In the genomic region with DNA sequence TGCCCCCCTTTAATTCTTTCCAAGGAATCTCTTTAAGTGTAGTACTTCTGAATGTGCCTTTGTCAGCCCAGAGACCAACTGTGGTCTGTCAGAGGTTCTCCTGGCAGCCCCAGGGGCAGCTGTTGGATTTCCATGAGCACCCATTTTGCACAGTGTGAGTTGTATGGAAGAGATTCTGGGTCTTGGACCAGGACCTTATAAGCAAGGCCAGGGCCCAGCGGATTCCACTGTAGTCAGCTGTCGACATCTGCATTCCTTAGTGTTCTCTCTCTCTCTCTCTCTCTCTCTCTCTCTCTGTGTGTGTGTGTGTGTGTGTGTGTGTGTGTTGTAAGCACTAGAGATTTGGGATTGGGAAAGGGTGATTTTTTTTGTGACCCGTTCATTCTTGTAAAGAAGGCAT, we compare ENCODE assay signal across 20 mouse cellular contexts. TPM values are rescaled to one million over a fixed set of nuclear protein-coding genes. Genes with fewer than 3 reads are reported as not detected.
DNase-seq lines count a peak whose midpoint lies in the region; ATAC-seq and TF ChIP-seq lines count a peak whose summit lies in the region.
"Had no signal": no experiment of that assay in that cellular context is flagged by ENCODE, and none has a peak within 500 bp of the region (broad histone marks: within the 10 kb centered on the region; RNA-seq: fewer than 3 reads in every experiment).

No protein-coding gene starts in this region.

- H3K36me3 ChIP-seq in kidney, adult 2 months (ENCODE audit: control insufficient read depth, insufficient read depth, low read length), result no peaks in the 10 kb centered on the region; the same call in 1 of the 2 replicates
- peaks cover 44% of the 10 kb centered on the region for H3K36me3 ChIP-seq in kidney, embryonic 15.5 days
- peaks cover 20% of the 10 kb centered on the region for H3K36me3 ChIP-seq in limb, embryonic 15.5 days

- TF ChIP-seq POLR2A in kidney, adult 2 months (IDR thresholded peaks at IDR 0.05; ENCODE audit: low read depth, low read length), result no peak

- H3K9me3 ChIP-seq in kidney, embryonic 15.5 days (replicated peaks), result no peaks in the 10 kb centered on the region
- no peaks in the 10 kb centered on the region for H3K9me3 ChIP-seq in limb, embryonic 15.5 days
- H3K9me3 ChIP-seq: forebrain, embryonic 15.5 days; heart, embryonic 15.5 days; hindbrain, embryonic 15.5 days; neural tube, embryonic 15.5 days had no signal

- no peak overlapping the region for H3K9ac ChIP-seq in kidney, embryonic 15.5 days
- no peak overlapping the region for H3K9ac ChIP-seq in limb, embryonic 15.5 days
- H3K9ac ChIP-seq: forebrain, embryonic 15.5 days; heart, embryonic 15.5 days; hindbrain, embryonic 15.5 days; neural tube, embryonic 15.5 days had no signal

- H3K4me1 ChIP-seq in kidney, adult 2 months (ENCODE audit: control insufficient read depth, insufficient read depth, low read length), result no peaks in the 10 kb centered on the region
- H3K4me1 ChIP-seq in kidney, embryonic 15.5 days, result no peaks in the 10 kb centered on the region
- no peaks in the 10 kb centered on the region for H3K4me1 ChIP-seq in limb, embryonic 15.5 days
- H3K4me1 ChIP-seq: forebrain, embryonic 15.5 days; heart, embryonic 15.5 days; hindbrain, embryonic 15.5 days; neural tube, embryonic 15.5 days had no signal

- DNase-seq in gastrocnemius, postnatal 10 days, result peak; percentile 26
- DNase-seq in gastrocnemius, postnatal 25 days, result no peak
- DNase-seq in kidney, adult 2 months, result peak; percentile 30
- DNase-seq in lung, postnatal 25 days (ENCODE audit: low spot score), result peak; percentile 47
- no peak for DNase-seq in testis, postnatal 10 days (ENCODE audit: low spot score)
- DNase-seq: adrenal gland, adult 8-10 months; cerebellum, postnatal 25 days; layer of hippocampus, postnatal 36 days; midbrain, embryonic 14.5 days; thymus, postnatal 25 days had no signal

- TF ChIP-seq CTCF in kidney, adult 2 months (conservative IDR thresholded peaks at IDR 0.05; ENCODE audit: insufficient read depth, insufficient read length, low read depth, low read length), result no peak

- no peak for ATAC-seq in kidney, embryonic 15.5 days (replicated peaks; ENCODE audit: low FRiP score)
- ATAC-seq in limb, embryonic 15.5 days (ENCODE audit: insufficient number of reproducible peaks, low FRiP score, low TSS enrichment, low read depth), result no peak
- ATAC-seq: forebrain, embryonic 15.5 days; intestine, embryonic 16.5 days had no signal

- WGBS in kidney, adult 2 months, result 81% methylated on average over 3 of the region's 3 CpGs
- whole genome bisulfite sequencing in kidney, embryonic 15.5 days, result 78% methylated on average over 3 of the region's 3 CpGs
- WGBS in limb, embryonic 15.5 days, result 56% methylated on average over 3 of the region's 3 CpGs

- no peak overlapping the region for H3K4me2 ChIP-seq in kidney, embryonic 15.5 days
- H3K4me2 ChIP-seq in limb, embryonic 15.5 days, result no peak overlapping the region
- H3K4me2 ChIP-seq: forebrain, embryonic 15.5 days; heart, embryonic 15.5 days; hindbrain, embryonic 15.5 days; liver, embryonic 11.5 days; neural tube, embryonic 15.5 days had no signal

- H3K4me3 ChIP-seq in kidney, adult 2 months (ENCODE audit: insufficient read depth, low read depth, low read length), result no peak overlapping the region
- H3K4me3 ChIP-seq in kidney, embryonic 15.5 days (replicated peaks), result no peak overlapping the region
- H3K4me3 ChIP-seq in limb, embryonic 15.5 days, result no peak overlapping the region
- H3K4me3 ChIP-seq: erythroblast, embryonic 14.5 days; forebrain, embryonic 15.5 days; heart, embryonic 15.5 days; hindbrain, embryonic 15.5 days; myocyte; neural tube, embryonic 15.5 days had no signal

- H3K27me3 ChIP-seq in kidney, adult 2 months (replicated peaks; ENCODE audit: control insufficient read depth, insufficient read depth, low read length), result no peaks in the 10 kb centered on the region
- no peaks in the 10 kb centered on the region for H3K27me3 ChIP-seq in kidney, embryonic 15.5 days
- H3K27me3 ChIP-seq in limb, embryonic 15.5 days, result no peaks in the 10 kb centered on the region
- H3K27me3 ChIP-seq: forebrain, embryonic 15.5 days; heart, embryonic 15.5 days; hindbrain, embryonic 15.5 days; neural tube, embryonic 15.5 days had no signal

- H3K27ac ChIP-seq in kidney, adult 2 months (ENCODE audit: insufficient read depth, low read depth, low read length), result no peak overlapping the region
- H3K27ac ChIP-seq in kidney, embryonic 15.5 days, result no peak overlapping the region; the same call in 1 of the 2 replicates
- 0 out of 2 replicates have a peak overlapping the region, but pooled peaks have one; percentile 5 for H3K27ac ChIP-seq in limb, embryonic 15.5 days
- H3K27ac ChIP-seq: forebrain, embryonic 15.5 days; heart, embryonic 15.5 days; hindbrain, embryonic 15.5 days; neural tube, embryonic 15.5 days had no signal

RNA-seq across cellular contexts. Expression of a gene that starts 11.6 kb away (rescaled TPM):
- 100 to 1,000 TPM; 157 to 182 TPM for total RNA-seq in gastrocnemius, postnatal 10 days (2021)
- 100 to 1,000 TPM; 146 to 183 TPM for total RNA-seq in gastrocnemius, postnatal 25 days (2021)
- polyA plus RNA-seq in kidney, adult 2 months (2012; rRNA removed), result 71.2 and 83.9 TPM in 2 replicates
- polyA plus RNA-seq in kidney, embryonic 15.5 days (2015; fragmentation: Nextera tagmentation; extraction: Ambion mirVana), result 178 and 186 TPM in 2 replicates
- polyA plus RNA-seq in limb, embryonic 15.5 days (2015; fragmentation: Nextera tagmentation; extraction: Ambion mirVana), result 140 and 141 TPM in 2 replicates

RNA-seq across cellular contexts. Expression of a gene that starts 40.9 kb away (rescaled TPM):
- 10 to 100 TPM; 10.6 to 13.6 TPM for total RNA-seq in gastrocnemius, postnatal 10 days (2021)
- 10 to 100 TPM; 11.0 to 12.5 TPM for total RNA-seq in gastrocnemius, postnatal 25 days (2021)
- polyA plus RNA-seq in kidney, adult 2 months (2012; rRNA removed), result 20.0 and 25.1 TPM in 2 replicates
- 24.8 and 27.1 TPM in 2 replicates for polyA plus RNA-seq in kidney, embryonic 15.5 days (2015; fragmentation: Nextera tagmentation; extraction: Ambion mirVana)
- 26.0 and 34.0 TPM in 2 replicates for polyA plus RNA-seq in limb, embryonic 15.5 days (2015; fragmentation: Nextera tagmentation; extraction: Ambion mirVana)

Comparison
In these comparisons a context has a peak if more than half of its experiments do, and no peak if none do; other contexts are left out.
1. DNase-seq: peak in gastrocnemius, postnatal 10 days (single experiment), kidney, adult 2 months (single experiment) and lung, postnatal 25 days (single experiment); none in gastrocnemius, postnatal 25 days (single experiment) and testis, postnatal 10 days (single experiment).